ENCODE assay signal across 9 mouse cellular contexts in the genomic region with DNA sequence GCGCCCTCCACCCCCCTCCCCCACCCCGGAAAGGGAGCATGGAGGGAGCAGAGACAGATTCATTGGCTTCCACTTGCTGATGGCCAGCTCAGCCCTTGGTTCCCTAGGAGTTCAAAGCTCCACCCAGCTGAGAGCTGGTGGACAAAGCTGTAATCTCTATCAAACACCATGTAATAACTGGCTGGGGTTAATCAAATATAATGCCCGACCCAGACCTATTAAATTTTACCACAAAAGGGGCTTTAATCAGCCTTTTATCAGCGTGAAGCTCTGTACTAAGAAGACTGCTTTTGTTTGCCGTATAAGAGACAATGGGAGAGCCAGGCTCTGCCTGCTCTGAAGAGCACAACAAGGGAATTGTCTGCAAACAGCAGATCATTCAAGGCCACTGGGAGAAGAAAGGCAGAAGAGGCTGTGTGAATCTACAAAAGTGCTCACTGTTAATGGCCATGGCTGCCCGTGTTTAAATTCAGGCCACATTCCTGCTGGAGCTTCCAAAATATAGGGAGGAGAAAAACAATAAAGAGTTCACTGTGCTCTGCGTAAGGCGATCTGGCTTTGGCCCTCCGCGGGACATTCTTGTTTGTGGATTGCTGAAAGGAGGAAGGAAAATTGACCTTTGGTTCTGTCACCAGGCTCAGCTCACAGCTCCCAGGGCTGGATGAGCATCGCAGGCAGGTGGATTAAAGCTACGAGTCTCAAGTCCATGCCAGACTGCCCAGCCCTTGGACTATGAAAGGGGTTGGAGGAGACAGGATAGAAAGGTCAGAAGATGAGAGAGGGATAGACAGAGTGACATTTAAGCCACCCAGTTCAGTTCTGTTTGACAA.
A peak's percentile ranks its signal among the peaks of the same experiment; 100 is the strongest.
DNase-seq lines count a peak whose midpoint lies in the region; ATAC-seq and TF ChIP-seq lines count a peak whose summit lies in the region.
"Had no signal": no experiment of that assay in that cellular context is flagged by ENCODE, and none has a peak within 500 bp of the region (broad histone marks: within the 10 kb centered on the region; RNA-seq: fewer than 3 reads in every experiment).

No protein-coding gene starts in this region.

- H3K4me2 ChIP-seq in forebrain, postnatal 0 days (ENCODE audit: low read depth), result no peak overlapping the region
- H3K4me2 ChIP-seq in midbrain, postnatal 0 days (ENCODE audit: low read depth, low read length, poor library complexity, severe bottlenecking), result no peak overlapping the region

- H3K79me2 ChIP-seq in heart, adult 2 months (replicated peaks; ENCODE audit: control insufficient read depth, insufficient read depth, low read length), result no peaks in the 10 kb centered on the region

- peaks cover 5% of the 10 kb centered on the region; the same call in 1 of the 2 replicates for H3K27me3 ChIP-seq in heart, embryonic 10.5 days (ENCODE audit: insufficient read depth, poor library complexity, severe bottlenecking)
- H3K27me3 ChIP-seq in heart, adult 2 months (ENCODE audit: control insufficient read depth, insufficient read depth, low read length), result no peaks in the 10 kb centered on the region
- H3K27me3 ChIP-seq in forebrain, postnatal 0 days (ENCODE audit: insufficient read depth, low read length), result no peaks in the 10 kb centered on the region
- 0 out of 2 replicates have a peak, but pooled peaks cover 3% of the 10 kb centered on the region for H3K27me3 ChIP-seq in midbrain, postnatal 0 days (ENCODE audit: insufficient read depth, low read length)
- H3K27me3 ChIP-seq in thymus, adult 2 months (ENCODE audit: control insufficient read depth, insufficient read depth, low read length), result no peaks in the 10 kb centered on the region
- H3K27me3 ChIP-seq: CH12.LX had no signal

- no peak overlapping the region for H3K9ac ChIP-seq in heart, adult 2 months (ENCODE audit: low read depth, low read length)
- H3K9ac ChIP-seq in forebrain, postnatal 0 days, result no peak overlapping the region
- no peak overlapping the region for H3K9ac ChIP-seq in midbrain, postnatal 0 days (replicated peaks; ENCODE audit: low read length, poor library complexity, severe bottlenecking)

- peak; percentile 61 for ATAC-seq in forebrain, postnatal 0 days
- ATAC-seq in midbrain, postnatal 0 days (ENCODE audit: low FRiP score), result peak; percentile 61; the same call in 1 of the 2 replicates

- peaks cover 5% of the 10 kb centered on the region; the same call in 1 of the 2 replicates for H3K9me3 ChIP-seq in heart, embryonic 10.5 days
- H3K9me3 ChIP-seq in forebrain, postnatal 0 days (ENCODE audit: low read length), result no peaks in the 10 kb centered on the region
- no peaks in the 10 kb centered on the region for H3K9me3 ChIP-seq in midbrain, postnatal 0 days (ENCODE audit: low read length)

- no peaks in the 10 kb centered on the region for H3K36me3 ChIP-seq in heart, embryonic 10.5 days
- H3K36me3 ChIP-seq in heart, adult 2 months (ENCODE audit: control insufficient read depth, insufficient read depth, low read length), result no peaks in the 10 kb centered on the region
- no peaks in the 10 kb centered on the region for H3K36me3 ChIP-seq in forebrain, postnatal 0 days (ENCODE audit: insufficient read depth)
- no peaks in the 10 kb centered on the region for H3K36me3 ChIP-seq in midbrain, postnatal 0 days (ENCODE audit: insufficient read depth, low read length)
- no peaks in the 10 kb centered on the region for H3K36me3 ChIP-seq in thymus, adult 2 months (ENCODE audit: control insufficient read depth, insufficient read depth, low read length)

- intact Hi-C loops in heart, adult 2 months (cut with DNase I), result no loop called here

- no peak for DNase-seq in heart, embryonic 10.5 days (ENCODE audit: low spot score)
- no peak for DNase-seq in heart, adult 2 months
- DNase-seq in forebrain, postnatal 0 days, result peak; percentile 41
- DNase-seq in layer of hippocampus, adult 2 months (ENCODE audit: low spot score in 2 of 2), result peak in 1 of 2 experiments; percentile 57
- DNase-seq in midbrain, postnatal 0 days (ENCODE audit: low spot score), result peak; percentile 51
- no peak for DNase-seq in urinary bladder, postnatal 4 days (ENCODE audit: low spot score in 2 of 2)
- no peak for DNase-seq in ovary, postnatal 10 days (ENCODE audit: low spot score)
- DNase-seq in thymus, adult 2 months, result no peak

- TF ChIP-seq POLR2A in heart, adult 2 months (IDR thresholded peaks at IDR 0.05; ENCODE audit: insufficient read depth, low read depth, low read length), result no peak
- no peak for TF ChIP-seq POLR2A in thymus, adult 2 months (IDR thresholded peaks at IDR 0.05; ENCODE audit: control insufficient read depth, extremely low read depth, insufficient read depth, low read length, poor library complexity)

- TF ChIP-seq CTCF in heart, adult 2 months (IDR thresholded peaks at IDR 0.05), result no peak
- TF ChIP-seq CTCF in forebrain, postnatal 0 days (IDR thresholded peaks at IDR 0.05; ENCODE audit: low read depth), result no peak
- TF ChIP-seq CTCF in layer of hippocampus, adult 2 months (conservative IDR thresholded peaks at IDR 0.05), result no peak
- no peak for TF ChIP-seq CTCF in midbrain, postnatal 0 days (IDR thresholded peaks at IDR 0.05)
- TF ChIP-seq CTCF in thymus, adult 2 months (IDR thresholded peaks at IDR 0.05; ENCODE audit: borderline replicate concordance, control insufficient read depth, extremely low read depth, insufficient read depth, low read length, poor library complexity), result no peak

- TF ChIP-seq EP300 in heart, adult 2 months (IDR thresholded peaks at IDR 0.05; ENCODE audit: insufficient read depth, low read depth, low read length), result no peak

- WGBS in heart, embryonic 10.5 days, result 38% methylated on average over 12 of the region's 12 CpGs
- WGBS in heart, adult 2 months, result 52% methylated on average over 12 of the region's 12 CpGs
- 12% methylated on average over 12 of the region's 12 CpGs for WGBS in forebrain, postnatal 0 days
- WGBS in midbrain, postnatal 0 days, result 17% methylated on average over 12 of the region's 12 CpGs
- WGBS in thymus, adult 2 months, result 84% methylated on average over 12 of the region's 12 CpGs

- peak overlapping the region; percentile 37; the same call in 1 of the 2 replicates for H3K27ac ChIP-seq in heart, embryonic 10.5 days
- no peak overlapping the region for H3K27ac ChIP-seq in heart, adult 2 months
- H3K27ac ChIP-seq in forebrain, postnatal 0 days (ENCODE audit: low read depth, low read length), result no peak overlapping the region
- peak overlapping the region; percentile 79 for H3K27ac ChIP-seq in layer of hippocampus, adult 2 months
- H3K27ac ChIP-seq in midbrain, postnatal 0 days (ENCODE audit: low read depth, low read length), result no peak overlapping the region
- no peak overlapping the region for H3K27ac ChIP-seq in thymus, adult 2 months (ENCODE audit: control insufficient read depth, insufficient read depth, low read length)

- H3K4me1 ChIP-seq in heart, embryonic 10.5 days, result peaks cover 27% of the 10 kb centered on the region; the same call in 1 of the 2 replicates
- H3K4me1 ChIP-seq in heart, adult 2 months (ENCODE audit: control insufficient read depth, insufficient read depth, low read length), result peaks cover 7% of the 10 kb centered on the region
- no peaks in the 10 kb centered on the region for H3K4me1 ChIP-seq in forebrain, postnatal 0 days (ENCODE audit: insufficient read depth)
- peaks cover 9% of the 10 kb centered on the region; the same call in 1 of the 2 replicates for H3K4me1 ChIP-seq in midbrain, postnatal 0 days (ENCODE audit: insufficient read depth, low read length)
- H3K4me1 ChIP-seq in thymus, adult 2 months (replicated peaks; ENCODE audit: control insufficient read depth, insufficient read depth, low read length), result no peaks in the 10 kb centered on the region

- no peak overlapping the region for H3K4me3 ChIP-seq in heart, embryonic 10.5 days
- no peak overlapping the region for H3K4me3 ChIP-seq in heart, adult 2 months
- no peak overlapping the region for H3K4me3 ChIP-seq in forebrain, postnatal 0 days (ENCODE audit: low read depth, low read length)
- H3K4me3 ChIP-seq in layer of hippocampus, adult 2 months, result no peak overlapping the region
- H3K4me3 ChIP-seq in midbrain, postnatal 0 days (ENCODE audit: low read depth, low read length), result no peak overlapping the region
- no peak overlapping the region for H3K4me3 ChIP-seq in thymus, adult 2 months (ENCODE audit: control insufficient read depth, insufficient read depth, low read length)

Comparison
In these comparisons a context has a peak if more than half of its experiments do, and no peak if none do; other contexts are left out.
1. H3K27ac ChIP-seq: peak in heart, embryonic 10.5 days (single experiment) and layer of hippocampus, adult 2 months (single experiment); none in heart, adult 2 months (single experiment), forebrain, postnatal 0 days (single experiment), midbrain, postnatal 0 days (single experiment) and thymus, adult 2 months (single experiment).
2. DNase-seq: peak in forebrain, postnatal 0 days (single experiment) and midbrain, postnatal 0 days (single experiment); none in heart, embryonic 10.5 days (single experiment), heart, adult 2 months (0 of 2), urinary bladder, postnatal 4 days (0 of 2), ovary, postnatal 10 days (single experiment) and thymus, adult 2 months (single experiment).